Mouse (Mus musculus) right cerebral cortex, postnatal 10 days (tissue): ENCODE data around the gene Smim11.

Source experiments
- DNase-seq, 2 experiments: peaks; one replicate each; pipeline ENCODE4 v3.0.0; 2021; ENCODE audit warnings: low spot score in 2 of 2

Gene Smim11

DNA sequence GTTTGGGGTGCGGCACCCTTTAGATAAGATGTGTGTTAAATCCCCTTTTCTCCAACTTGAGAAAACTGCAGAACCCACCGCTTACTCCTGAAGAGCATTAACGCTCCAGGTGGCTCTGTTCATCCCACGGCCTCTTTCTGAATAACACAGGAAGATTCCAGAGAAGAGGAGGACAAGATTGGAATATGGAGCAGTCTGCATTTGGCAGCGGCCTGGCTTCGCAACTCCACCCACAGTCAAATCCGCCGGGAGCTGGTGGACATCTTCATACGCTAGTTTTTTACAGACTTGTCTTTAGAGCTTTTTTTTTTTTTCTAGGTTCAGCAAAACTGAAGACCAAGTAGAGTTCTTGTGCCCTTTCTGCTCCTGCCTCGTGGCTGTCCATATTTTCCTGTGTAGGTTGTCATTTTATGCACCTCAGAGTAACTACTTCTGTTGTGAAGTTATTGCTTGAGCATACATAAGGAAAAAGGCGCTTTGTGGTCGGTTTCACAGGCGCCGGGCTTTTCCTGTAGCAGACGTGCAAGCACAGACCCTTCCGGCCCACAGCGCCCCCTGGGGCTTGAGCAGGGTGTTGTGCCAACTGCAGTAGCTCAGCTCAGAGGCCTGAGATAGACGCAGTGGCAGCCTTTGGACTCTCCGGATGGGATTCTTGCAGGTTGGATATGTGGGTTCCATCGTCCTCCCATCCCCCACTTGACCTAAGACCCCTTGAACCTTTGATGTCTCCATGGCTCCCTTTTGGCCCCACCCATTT, 18.4 kb downstream of the Smim11 start:
- peak; percentile 58 to 70 for DNase-seq

- DNase-seq, result no peak
Observed at GRCm38 (mm10) chr16:92320361-92320760, 19.3 kb downstream of the Smim11 start.

DNA sequence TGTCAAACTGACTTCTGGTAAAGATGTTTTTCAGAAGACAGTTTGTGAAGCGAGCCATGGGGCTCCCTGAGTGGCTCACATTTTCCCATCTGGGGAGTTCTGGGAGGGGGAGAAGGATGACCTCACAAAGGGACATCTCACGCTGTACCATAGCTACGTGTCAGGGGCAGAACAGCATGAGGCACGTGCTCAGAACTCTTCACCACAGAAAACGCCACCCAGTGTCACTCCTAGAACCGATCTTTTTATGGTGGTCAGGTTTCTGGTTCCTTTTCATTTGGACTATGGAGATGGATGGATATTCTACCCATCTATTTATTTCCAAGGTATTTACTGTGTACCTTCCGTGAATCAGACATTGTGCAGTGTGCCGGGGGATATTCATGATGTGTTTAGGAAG, 20.3 kb downstream of the Smim11 start, which contains the start of gene Fam243:
Fam243 (minus strand) TSS at position 101 of the 400 bp plus-strand sequence.
- DNase-seq, result no peak

GRCm38 (mm10) chr16:92324309-92325061, 23.4 kb downstream of the Smim11 start:
- no peak for DNase-seq

GRCm38 (mm10) chr16:92325062-92325406, 23.9 kb downstream of the Smim11 start:
- no peak for DNase-seq

GRCm38 (mm10) chr16:92327911-92328310, 26.8 kb downstream of the Smim11 start:
- no peak for DNase-seq

DNA sequence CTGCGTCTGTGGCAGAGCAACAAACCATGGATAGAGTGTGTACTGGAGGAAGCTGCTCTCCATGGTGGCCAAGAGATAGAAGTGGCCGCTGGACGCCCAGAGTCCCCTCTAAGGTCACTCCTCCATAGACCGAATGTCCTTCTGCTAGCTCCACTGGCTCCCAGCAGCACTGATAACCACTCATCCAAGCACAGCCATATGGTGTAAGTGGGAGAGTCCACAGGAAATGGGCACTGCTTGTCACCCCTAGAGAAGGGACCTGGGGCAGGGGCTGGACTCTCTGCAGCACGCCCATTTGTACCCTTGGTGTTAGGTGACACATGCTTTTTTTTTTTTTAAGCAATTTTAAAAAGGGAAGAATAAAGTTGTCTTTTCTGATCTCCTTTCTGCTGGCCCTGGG, 29.9 kb downstream of the Smim11 start:
- DNase-seq, result no peak

GRCm38 (mm10) chr16:92334600-92334999, 33.5 kb downstream of the Smim11 start:
- DNase-seq, result no peak

DNA sequence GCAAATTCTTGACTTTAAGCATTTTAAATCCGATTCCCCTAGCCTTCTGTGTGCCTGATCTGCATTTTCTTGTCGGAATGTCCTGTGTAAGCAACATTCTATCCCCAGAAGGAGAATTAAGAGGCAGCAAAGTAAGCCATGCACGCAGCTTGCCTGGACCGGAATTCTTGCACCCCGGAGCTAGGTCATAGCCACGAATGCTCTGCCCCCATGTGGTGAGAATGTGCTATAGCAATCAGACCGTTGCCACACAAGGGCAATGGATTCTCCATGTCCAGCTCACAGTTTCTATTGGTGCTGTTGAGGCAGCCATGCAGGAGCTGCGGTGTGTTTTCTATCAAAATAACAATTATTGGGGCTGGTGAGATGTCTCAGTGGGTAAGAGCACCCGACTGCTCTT, 35.2 kb downstream of the Smim11 start:
- peak; percentile 70 to 81 for DNase-seq

- peak; percentile 75 to 84 for DNase-seq
Observed at GRCm38 (mm10) chr16:92340612-92341511, 39.8 kb downstream of the Smim11 start.

- DNase-seq, result no peak
Observed at GRCm38 (mm10) chr16:92345177-92345576, 44.1 kb downstream of the Smim11 start.

DNA sequence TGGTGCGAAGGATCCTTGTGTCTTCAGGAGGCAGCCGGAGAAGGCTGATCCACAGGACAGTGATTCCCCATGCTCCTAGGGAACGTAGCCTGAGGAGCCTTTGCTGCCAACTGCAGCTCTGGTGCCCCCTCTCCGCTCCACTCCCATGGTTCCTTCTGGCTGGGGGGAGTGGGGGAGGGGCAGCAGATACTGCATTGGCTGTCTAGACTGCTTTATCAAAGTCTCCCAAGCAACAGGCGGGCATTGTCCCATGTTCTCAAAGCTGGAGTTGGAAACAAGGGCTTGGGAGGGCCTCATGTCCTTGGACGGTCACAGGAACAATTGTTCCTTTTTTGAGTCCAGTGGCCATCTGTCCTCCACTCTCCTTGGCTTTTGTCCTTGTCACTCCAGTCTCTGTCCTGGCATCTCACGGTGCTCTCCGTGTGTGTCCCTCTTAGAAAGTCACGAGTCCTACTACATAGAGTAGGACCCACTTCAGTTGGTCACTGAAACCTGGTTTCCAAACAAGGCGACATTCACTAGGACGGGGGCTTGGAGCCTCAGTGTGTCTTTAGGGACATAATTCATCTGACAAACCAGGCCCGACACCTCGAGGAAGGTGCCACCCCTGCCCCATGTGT, 45.3 kb downstream of the Smim11 start:
- peak; percentile 45 to 53 for DNase-seq

DNA sequence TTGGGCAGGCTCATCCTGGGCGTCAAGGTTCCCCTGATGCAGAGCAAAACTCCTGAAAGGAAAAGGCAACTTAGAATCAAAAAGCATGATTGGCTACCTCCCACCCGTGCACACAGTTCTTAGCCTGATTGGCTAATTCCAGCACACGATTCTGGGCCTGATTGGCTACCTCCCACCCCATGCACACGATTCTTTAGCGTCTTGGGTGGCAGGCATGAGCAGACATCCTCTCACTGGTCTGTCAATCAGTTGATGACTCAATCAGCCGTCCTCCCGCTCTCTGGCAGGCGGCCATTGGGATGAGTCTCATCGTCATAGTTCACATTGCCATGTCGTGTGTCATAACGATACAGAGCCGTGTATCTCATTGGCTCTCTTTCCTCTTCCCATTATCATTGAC, 47.9 kb downstream of the Smim11 start:
- DNase-seq, result no peak

GRCm38 (mm10) chr16:92353295-92353694, 52.2 kb downstream of the Smim11 start:
- no peak for DNase-seq

GRCm38 (mm10) chr16:92353897-92354296, 52.8 kb downstream of the Smim11 start:
- DNase-seq, result no peak

DNA sequence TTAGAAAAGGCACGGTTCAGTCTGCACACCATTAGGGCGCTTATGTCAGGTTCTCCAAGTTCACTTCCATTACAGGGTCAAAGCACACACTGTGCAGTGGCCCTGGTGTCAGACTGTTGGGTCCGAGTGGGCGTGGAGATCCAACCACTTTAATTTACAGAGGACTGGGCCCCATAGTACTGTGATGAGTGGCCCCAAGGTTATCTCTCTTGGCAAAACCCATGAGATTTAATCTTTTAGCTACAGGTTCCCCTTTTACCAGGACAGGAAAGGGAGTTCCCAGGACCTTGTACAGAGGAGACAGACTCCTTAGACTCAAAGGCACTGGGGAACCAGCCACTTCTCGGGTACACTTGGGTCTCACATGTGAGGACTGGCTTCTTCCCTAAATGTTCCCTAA, 54.3 kb downstream of the Smim11 start:
- DNase-seq, result no peak

- no peak for DNase-seq
Observed at GRCm38 (mm10) chr16:92355982-92356381, 54.9 kb downstream of the Smim11 start.

DNA sequence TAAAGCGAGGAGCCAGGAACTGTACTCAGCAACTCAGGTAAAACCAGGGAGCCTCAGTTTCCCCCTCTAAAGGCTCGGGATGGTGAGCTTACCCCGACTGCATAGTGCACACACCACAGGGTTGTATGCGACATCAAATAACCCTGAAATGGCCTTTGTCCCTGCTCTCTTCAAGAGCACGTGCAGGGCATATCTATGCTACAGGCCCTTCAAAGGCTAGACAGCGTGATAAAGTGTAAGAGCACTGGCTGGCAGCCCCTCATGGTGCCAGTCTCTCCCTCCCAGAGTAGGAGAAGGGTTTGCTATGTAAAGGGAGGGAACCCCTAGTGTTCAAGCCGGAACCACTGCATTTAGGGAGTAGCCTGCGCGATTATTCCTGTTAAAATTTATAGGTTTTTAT, 55.9 kb downstream of the Smim11 start:
- DNase-seq, result no peak

GRCm38 (mm10) chr16:92357566-92357965, 56.5 kb downstream of the Smim11 start:
- no peak for DNase-seq

DNA sequence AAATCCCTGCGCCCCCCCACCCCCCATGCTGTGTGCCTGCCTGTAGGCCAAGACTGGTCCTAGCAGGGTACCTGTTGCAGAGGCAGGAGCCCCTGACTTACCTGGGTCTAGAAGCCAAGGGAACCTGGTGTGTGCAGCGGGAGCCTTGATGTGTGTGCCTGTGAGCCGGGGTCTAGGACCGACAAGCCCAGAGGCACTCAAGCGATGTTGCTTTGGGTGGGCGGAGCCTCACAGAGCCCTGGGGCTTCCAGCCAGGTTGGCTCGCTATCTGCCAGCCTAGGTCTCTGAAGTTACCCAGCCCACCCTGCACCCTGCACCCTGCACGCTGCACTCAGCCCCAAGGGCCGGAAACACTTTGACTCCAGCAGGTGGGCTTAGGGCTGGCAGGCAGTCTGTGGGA, 57.6 kb downstream of the Smim11 start:
- DNase-seq, result no peak

GRCm38 (mm10) chr16:92359229-92359628, 58.1 kb downstream of the Smim11 start, which contains the start of gene Kcne1:
Kcne1 (minus strand) TSS chr16:92359468.
- DNase-seq, result no peak

- DNase-seq, result no peak
Observed at GRCm38 (mm10) chr16:92360711-92361110, 59.6 kb downstream of the Smim11 start.
